Mouse (Mus musculus) intestine, postnatal 0 days (tissue): ENCODE data around the gene Trip6. TPM values are rescaled to one million over a fixed set of nuclear protein-coding genes. Genes with fewer than 3 reads are reported as not detected.
A peak's percentile ranks its signal among the peaks of the same experiment; 100 is the strongest.

Experiments used
- ATAC-seq: fragments of 200-750 bp; cut with Nextera tagmentation; 2 replicates; pipeline ENCODE4 v1.8.0; 2017; ENCODE audit warnings: mild to moderate bottlenecking, moderate TSS enrichment, moderate library complexity
- H3K27ac ChIP-seq: fragments of 300-500 bp; sonication (generic); 2 replicates; pipeline ENCODE4 v1.5.1; 2014; ENCODE audit warnings: mild to moderate bottlenecking, low read depth, low read length, moderate library complexity
- H3K27me3 ChIP-seq: fragments of 300-500 bp; sonication (generic); replicated peaks from 2 replicates; pipeline ENCODE4 v1.6.1; 2014; ENCODE audit warnings: low read length, mixed read lengths; ENCODE audit not compliant: control insufficient read depth, insufficient read depth
- H3K36me3 ChIP-seq: fragments of 300-500 bp; sonication (generic); 2 replicates; pipeline ENCODE4 v1.6.1; 2014; ENCODE audit warnings: mild to moderate bottlenecking, moderate library complexity; ENCODE audit not compliant: control insufficient read depth, insufficient read depth
- H3K4me1 ChIP-seq: fragments of 300-500 bp; sonication (generic); replicated peaks from 2 replicates; pipeline ENCODE4 v1.6.1; 2014; ENCODE audit warnings: antibody characterized with exemption, low read length, mixed read lengths; ENCODE audit not compliant: control insufficient read depth, insufficient read depth
- H3K4me2 ChIP-seq: fragments of 300-500 bp; sonication (generic); replicated peaks from 2 replicates; pipeline ENCODE4 v1.6.1; 2014; ENCODE audit warnings: low read depth, mild to moderate bottlenecking, moderate library complexity
- H3K4me3 ChIP-seq: fragments of 300-500 bp; sonication (generic); 2 replicates; pipeline ENCODE4 v1.5.1; 2014; ENCODE audit warnings: low read depth, low read length
- H3K9ac ChIP-seq: fragments of 300-500 bp; sonication (generic); 2 replicates; pipeline ENCODE4 v1.6.1; 2014; ENCODE audit warnings: mild to moderate bottlenecking, low read depth, low read length
- H3K9me3 ChIP-seq: fragments of 300-500 bp; sonication (generic); 2 replicates; pipeline ENCODE4 v1.6.1; 2016; ENCODE audit warnings: mixed run types; ENCODE audit not compliant: control insufficient read depth
- CTCF ChIP-seq: sonication (generic); IDR thresholded peaks from 2 replicates; pipeline ENCODE4 v1.5.1; 2016; ENCODE audit warnings: low read depth, mild to moderate bottlenecking, control low read depth, antibody characterized with exemption, moderate library complexity
- WGBS: fragments of 180-500 bp; shearing (Covaris S2); extraction: QIAGEN DNeasy Blood & Tissue Kit; methylation state at CpG from one replicate; pipeline ENCODE4 v1.1.7; 2014; 5-methylcytosine and 5-hydroxymethylcytosine counted together
- polyA plus RNA-seq: library from polyadenylated mRNA; unstranded; fragments of >200 nt; fragmentation: Nextera tagmentation; extraction: Ambion mirVana; gene quantifications from 2 replicates; pipeline ENCODE4 v1.2.1, GENCODE M21; 2015

The Trip6 gene
- polyA plus RNA-seq, 1 experiment from 2014 or later, result 24.8 TPM

GRCm38 (mm10) chr5:137346983-137347382, 32.8 kb upstream of the Trip6 start:
- H3K4me3 ChIP-seq, result no peak overlapping the region
- no peak overlapping the region for H3K4me2 ChIP-seq
- H3K9ac ChIP-seq, result no peak overlapping the region
- peak overlapping the region; percentile 71 for H3K27ac ChIP-seq
- 61% methylated on average over 4 of the region's 4 CpGs for WGBS
- peaks cover 9% of the 10 kb centered on the region; the same call in 1 of the 2 replicates for H3K4me1 ChIP-seq
- H3K9me3 ChIP-seq, result no peaks in the 10 kb centered on the region
- TF ChIP-seq CTCF, result no peak
- no peak for ATAC-seq
- H3K36me3 ChIP-seq, result no peaks in the 10 kb centered on the region
- H3K27me3 ChIP-seq, result no peaks in the 10 kb centered on the region

GRCm38 (mm10) chr5:137346388-137346787, 32.2 kb upstream of the Trip6 start:
- H3K27me3 ChIP-seq, result no peaks in the 10 kb centered on the region
- H3K36me3 ChIP-seq, result no peaks in the 10 kb centered on the region
- H3K4me2 ChIP-seq, result peak overlapping the region; percentile 49
- no peak overlapping the region for H3K4me3 ChIP-seq
- H3K27ac ChIP-seq, result peak overlapping the region; percentile 71
- peaks cover 9% of the 10 kb centered on the region; the same call in 1 of the 2 replicates for H3K4me1 ChIP-seq
- no peaks in the 10 kb centered on the region for H3K9me3 ChIP-seq
- TF ChIP-seq CTCF, result no peak
- no peak overlapping the region for H3K9ac ChIP-seq
- WGBS, result 33% methylated on average over 1 of the region's 1 CpGs
- no peak for ATAC-seq

- Histone ChIP-seq H3K36me3 (no peaks in the 10 kb centered on the region), H3K4me1 (peaks cover 9% of the 10 kb centered on the region; the same call in 1 of the 2 replicates), H3K27ac (peak overlapping the region; percentile 71), H3K4me2 (peak overlapping the region; percentile 49), H3K4me3 (no peak overlapping the region), H3K9me3 (no peaks in the 10 kb centered on the region), H3K27me3 (no peaks in the 10 kb centered on the region), H3K9ac (no peak overlapping the region)
- ATAC-seq, result peak; percentile 81
- 9% methylated on average over 9 of the region's 9 CpGs for WGBS
- no peak for TF ChIP-seq CTCF
Measured at GRCm38 (mm10) chr5:137345821-137346220, 31.6 kb upstream of the Trip6 start.

- Histone ChIP-seq H3K4me3 (no peak overlapping the region), H3K4me1 (peaks cover 6% of the 10 kb centered on the region; the same call in 1 of the 2 replicates), H3K36me3 (no peaks in the 10 kb centered on the region), H3K9ac (no peak overlapping the region), H3K27me3 (no peaks in the 10 kb centered on the region), H3K27ac (peak overlapping the region; percentile 15; the same call in 1 of the 2 replicates), H3K9me3 (no peaks in the 10 kb centered on the region), H3K4me2 (no peak overlapping the region)
- ATAC-seq, result no peak
- peak; percentile 51 for TF ChIP-seq CTCF
Measured at GRCm38 (mm10) chr5:137343869-137344268, 29.7 kb upstream of the Trip6 start.

- Histone ChIP-seq H3K9me3 (no peaks in the 10 kb centered on the region), H3K36me3 (no peaks in the 10 kb centered on the region), H3K27me3 (no peaks in the 10 kb centered on the region), H3K4me2 (no peak overlapping the region), H3K4me3 (no peak overlapping the region), H3K9ac (no peak overlapping the region), H3K27ac (no peak overlapping the region), H3K4me1 (peaks cover 6% of the 10 kb centered on the region; the same call in 1 of the 2 replicates)
- TF ChIP-seq CTCF, result no peak
- 93% methylated on average over 5 of the region's 5 CpGs for WGBS
- ATAC-seq, result no peak
Measured at GRCm38 (mm10) chr5:137343412-137343811, 29.2 kb upstream of the Trip6 start.

GRCm38 (mm10) chr5:137342407-137343012, 28.3 kb upstream of the Trip6 start:
- Histone ChIP-seq H3K9ac (no peak overlapping the region), H3K4me1 (0 out of 2 replicates have a peak, but pooled peaks cover 3% of the 10 kb centered on the region), H3K27ac (no peak overlapping the region), H3K36me3 (no peaks in the 10 kb centered on the region), H3K9me3 (no peaks in the 10 kb centered on the region), H3K4me3 (no peak overlapping the region), H3K27me3 (no peaks in the 10 kb centered on the region), H3K4me2 (no peak overlapping the region)
- no peak for TF ChIP-seq CTCF
- no peak for ATAC-seq
- WGBS, result 30% methylated on average over 7 of the region's 7 CpGs
